Mouse (Mus musculus) mesoderm, embryonic 11.5 days (tissue): ENCODE data around the gene Rasd2.

Source experiments
- DNase-seq: peaks from one replicate; pipeline ENCODE4 v3.0.0-alpha.2; 2012; ENCODE audit warnings: low read depth, low spot score

Gene Rasd2

GRCm38 (mm10) chr8:75219877-75220738, 6.4 kb downstream of the Rasd2 start:
- DNase-seq = no peak

GRCm38 (mm10) chr8:75222665-75223064, 8.9 kb downstream of the Rasd2 start:
- no peak for DNase-seq

- DNase-seq = no peak
Observed at GRCm38 (mm10) chr8:75226773-75227172, 13.0 kb downstream of the Rasd2 start.

GRCm38 (mm10) chr8:75233915-75234554, 20.3 kb downstream of the Rasd2 start:
- DNase-seq = no peak

- DNase-seq = no peak
Observed at GRCm38 (mm10) chr8:75247331-75247730, 33.6 kb downstream of the Rasd2 start.

GRCm38 (mm10) chr8:75249186-75249585, 35.4 kb downstream of the Rasd2 start:
- no peak for DNase-seq

- no peak for DNase-seq
Observed at GRCm38 (mm10) chr8:75254027-75254426, 40.3 kb downstream of the Rasd2 start.

GRCm38 (mm10) chr8:75255635-75256034, 41.9 kb downstream of the Rasd2 start:
- no peak for DNase-seq

- DNase-seq = peak; percentile 48
Observed at GRCm38 (mm10) chr8:75272166-75272565, 58.4 kb downstream of the Rasd2 start.
